Mouse (Mus musculus) intestine, embryonic 15.5 days (tissue): ENCODE results near the gene C87436. TPM values are rescaled to one million over a fixed set of nuclear protein-coding genes. Genes with fewer than 3 reads are reported as not detected.
"Not testable (repeated sequence)": the region's sequence is repeated elsewhere in the genome, so short reads cannot be mapped to it uniquely, and the experiment has no call there.

ENCODE experiments used
- ATAC-seq: fragments of 200-750 bp; cut with Nextera tagmentation; 2 replicates; pipeline ENCODE4 v1.8.0; 2017; ENCODE audit warnings: moderate TSS enrichment, moderate library complexity
- H3K27ac ChIP-seq: fragments of 300-500 bp; sonication (generic); 2 replicates; pipeline ENCODE4 v1.5.1; 2015; ENCODE audit warnings: mild to moderate bottlenecking, inconsistent platforms
- H3K27me3 ChIP-seq: fragments of 300-500 bp; sonication (generic); replicated peaks from 2 replicates; pipeline ENCODE4 v1.6.1; 2015; ENCODE audit warnings: inconsistent platforms
- H3K36me3 ChIP-seq: fragments of 300-500 bp; sonication (generic); 2 replicates; pipeline ENCODE4 v1.6.1; 2015; ENCODE audit warnings: inconsistent platforms
- H3K4me1 ChIP-seq: fragments of 300-500 bp; sonication (generic); replicated peaks from 2 replicates; pipeline ENCODE4 v1.6.1; 2015; ENCODE audit warnings: inconsistent platforms
- H3K4me2 ChIP-seq: fragments of 300-500 bp; sonication (generic); replicated peaks from 2 replicates; pipeline ENCODE4 v1.6.1; 2015; ENCODE audit warnings: mild to moderate bottlenecking, inconsistent platforms
- H3K4me3 ChIP-seq: fragments of 300-500 bp; sonication (generic); replicated peaks from 2 replicates; pipeline ENCODE4 v1.5.1; 2015; ENCODE audit warnings: inconsistent platforms
- H3K9ac ChIP-seq: fragments of 300-500 bp; sonication (generic); 2 replicates; pipeline ENCODE4 v1.6.1; 2015; ENCODE audit warnings: inconsistent platforms
- H3K9me3 ChIP-seq: fragments of 300-500 bp; sonication (generic); 2 replicates; pipeline ENCODE4 v1.6.1; 2016; ENCODE audit warnings: inconsistent platforms
- WGBS: fragments of 180-500 bp; shearing (Covaris S2); methylation state at CpG from one replicate; pipeline ENCODE4 v1.1.7; 2015; 5-methylcytosine and 5-hydroxymethylcytosine counted together
- polyA plus RNA-seq: library from polyadenylated mRNA; unstranded; fragments of >200 nt; fragmentation: Nextera tagmentation; extraction: Ambion mirVana; gene quantifications from 2 replicates; pipeline ENCODE4 v1.2.1, GENCODE M21; 2015

C87436 gene
- polyA plus RNA-seq, 1 experiment from 2014 or later = 22.4 TPM

- Histone ChIP-seq H3K4me1 (peaks cover 10% of the 10 kb centered on the region), H3K36me3 (no peaks in the 10 kb centered on the region), H3K9ac (no peak overlapping the region), H3K4me3 (no peak overlapping the region), H3K9me3 (no peaks in the 10 kb centered on the region), H3K27me3 (no peaks in the 10 kb centered on the region), H3K4me2 (no peak overlapping the region), H3K27ac (no peak overlapping the region)
- WGBS = 88% methylated on average over 2 of the region's 2 CpGs
- ATAC-seq = no peak
These were observed 51.8 kb downstream of the C87436 start for GRCm38 (mm10) chr6:86489945-86490344.

GRCm38 (mm10) chr6:86490413-86490812 is 52.2 kb downstream of the C87436 start:
- H3K9me3 ChIP-seq, H3K4me2 ChIP-seq, H3K4me3 ChIP-seq, H3K27me3 ChIP-seq, H3K36me3 ChIP-seq, H3K9ac ChIP-seq, H3K4me1 ChIP-seq, H3K27ac ChIP-seq, ATAC-seq: not testable (repeated sequence)
- WGBS = 91% methylated on average over 8 of the region's 8 CpGs

- Histone ChIP-seq H3K27ac (no peak overlapping the region), H3K4me3 (no peak overlapping the region), H3K36me3 (no peaks in the 10 kb centered on the region), H3K9me3 (no peaks in the 10 kb centered on the region), H3K4me2 (no peak overlapping the region), H3K4me1 (peaks cover 24% of the 10 kb centered on the region), H3K9ac (no peak overlapping the region), H3K27me3 (no peaks in the 10 kb centered on the region)
- no peak for ATAC-seq
- 62% methylated on average over 13 of the region's 13 CpGs for WGBS
These were observed 55.5 kb downstream of the C87436 start for GRCm38 (mm10) chr6:86493469-86494263.

GRCm38 (mm10) chr6:86494767-86495166 is 56.6 kb downstream of the C87436 start:
- H3K36me3 ChIP-seq = no peaks in the 10 kb centered on the region
- H3K27ac ChIP-seq = no peak overlapping the region
- no peak overlapping the region for H3K4me2 ChIP-seq
- H3K9me3 ChIP-seq = no peaks in the 10 kb centered on the region
- no peak overlapping the region for H3K4me3 ChIP-seq
- H3K27me3 ChIP-seq = no peaks in the 10 kb centered on the region
- ATAC-seq = no peak
- WGBS = 92% methylated on average over 7 of the region's 7 CpGs
- no peak overlapping the region for H3K9ac ChIP-seq
- H3K4me1 ChIP-seq = peaks cover 30% of the 10 kb centered on the region

GRCm38 (mm10) chr6:86495661-86496060 is 57.5 kb downstream of the C87436 start:
- ATAC-seq = no peak
- Histone ChIP-seq H3K9ac (no peak overlapping the region), H3K36me3 (no peaks in the 10 kb centered on the region), H3K27me3 (no peaks in the 10 kb centered on the region), H3K27ac (no peak overlapping the region), H3K4me3 (no peak overlapping the region), H3K9me3 (no peaks in the 10 kb centered on the region), H3K4me2 (no peak overlapping the region), H3K4me1 (peaks cover 33% of the 10 kb centered on the region)
- WGBS = 55% methylated on average over 3 of the region's 3 CpGs

- Histone ChIP-seq H3K4me1 (peaks cover 33% of the 10 kb centered on the region), H3K27ac (peak overlapping the region; percentile 81; the same call in 1 of the 2 replicates), H3K27me3 (no peaks in the 10 kb centered on the region), H3K4me3 (no peak overlapping the region), H3K9me3 (no peaks in the 10 kb centered on the region), H3K4me2 (peak overlapping the region; percentile 62), H3K36me3 (no peaks in the 10 kb centered on the region), H3K9ac (no peak overlapping the region)
- ATAC-seq = no peak
- 58% methylated on average over 8 of the region's 8 CpGs for WGBS
These were observed 58.0 kb downstream of the C87436 start for GRCm38 (mm10) chr6:86496127-86496526.

- H3K4me3 ChIP-seq = peak overlapping the region; percentile 31; the same call in 1 of the 2 replicates
- H3K9me3 ChIP-seq = no peaks in the 10 kb centered on the region
- H3K4me1 ChIP-seq = peaks cover 33% of the 10 kb centered on the region
- 67% methylated on average over 5 of the region's 5 CpGs for WGBS
- peak overlapping the region; percentile 53; the same call in 1 of the 2 replicates for H3K9ac ChIP-seq
- peak overlapping the region; percentile 81 for H3K27ac ChIP-seq
- no peak for ATAC-seq
- no peaks in the 10 kb centered on the region for H3K36me3 ChIP-seq
- no peaks in the 10 kb centered on the region for H3K27me3 ChIP-seq
- H3K4me2 ChIP-seq = peak overlapping the region; percentile 62
These were observed 58.4 kb downstream of the C87436 start for GRCm38 (mm10) chr6:86496585-86496984.

- Histone ChIP-seq H3K36me3 (no peaks in the 10 kb centered on the region), H3K4me3 (peak overlapping the region; percentile 31), H3K4me2 (peak overlapping the region; percentile 62), H3K4me1 (peaks cover 33% of the 10 kb centered on the region), H3K9ac (peak overlapping the region; percentile 53), H3K27ac (peak overlapping the region; percentile 81), H3K27me3 (no peaks in the 10 kb centered on the region), H3K9me3 (no peaks in the 10 kb centered on the region)
- ATAC-seq = peak; percentile 62
- 13% methylated on average over 13 of the region's 13 CpGs for WGBS
These were observed 59.1 kb downstream of the C87436 start for GRCm38 (mm10) chr6:86497071-86497815.

GRCm38 (mm10) chr6:86497942-86498732 is 60.0 kb downstream of the C87436 start:
- Histone ChIP-seq H3K9ac (peak overlapping the region; percentile 53; the same call in 1 of the 2 replicates), H3K4me1 (peaks cover 33% of the 10 kb centered on the region), H3K27me3 (no peaks in the 10 kb centered on the region), H3K27ac (peak overlapping the region; percentile 81; the same call in 1 of the 2 replicates), H3K4me2 (peak overlapping the region; percentile 62), H3K4me3 (peak overlapping the region; percentile 31), H3K9me3 (no peaks in the 10 kb centered on the region), H3K36me3 (no peaks in the 10 kb centered on the region)
- 59% methylated on average over 11 of the region's 11 CpGs for WGBS
- ATAC-seq = no peak

GRCm38 (mm10) chr6:86499571-86500109 is 61.5 kb downstream of the C87436 start:
- Histone ChIP-seq H3K36me3 (no peaks in the 10 kb centered on the region), H3K9ac (peak overlapping the region; percentile 20; the same call in 1 of the 2 replicates), H3K9me3 (no peaks in the 10 kb centered on the region), H3K27ac (peak overlapping the region; percentile 85), H3K27me3 (no peaks in the 10 kb centered on the region), H3K4me1 (peaks cover 33% of the 10 kb centered on the region), H3K4me2 (peak overlapping the region; percentile 33), H3K4me3 (no peak overlapping the region)
- ATAC-seq = peak; percentile 75
- 61% methylated on average over 5 of the region's 5 CpGs for WGBS

- Histone ChIP-seq H3K4me1 (peaks cover 9% of the 10 kb centered on the region; the same call in 1 of the 2 replicates), H3K27ac (no peak overlapping the region), H3K4me2 (no peak overlapping the region), H3K36me3 (no peaks in the 10 kb centered on the region), H3K9me3 (no peaks in the 10 kb centered on the region), H3K4me3 (no peak overlapping the region), H3K27me3 (no peaks in the 10 kb centered on the region), H3K9ac (no peak overlapping the region)
- 91% methylated on average over 4 of the region's 4 CpGs for WGBS
- ATAC-seq = no peak
These were observed 65.3 kb downstream of the C87436 start for GRCm38 (mm10) chr6:86503513-86503912.

- Histone ChIP-seq H3K27ac (no peak overlapping the region), H3K4me3 (no peak overlapping the region), H3K9ac (no peak overlapping the region), H3K9me3 (no peaks in the 10 kb centered on the region), H3K4me2 (no peak overlapping the region), H3K36me3 (no peaks in the 10 kb centered on the region), H3K27me3 (no peaks in the 10 kb centered on the region), H3K4me1 (no peaks in the 10 kb centered on the region)
- 70% methylated on average over 7 of the region's 7 CpGs for WGBS
- no peak for ATAC-seq
These were observed 67.5 kb downstream of the C87436 start for GRCm38 (mm10) chr6:86505671-86506070.
